Mouse (Mus musculus): ENCODE data around the gene Ece1.

The Ece1 gene

DNA sequence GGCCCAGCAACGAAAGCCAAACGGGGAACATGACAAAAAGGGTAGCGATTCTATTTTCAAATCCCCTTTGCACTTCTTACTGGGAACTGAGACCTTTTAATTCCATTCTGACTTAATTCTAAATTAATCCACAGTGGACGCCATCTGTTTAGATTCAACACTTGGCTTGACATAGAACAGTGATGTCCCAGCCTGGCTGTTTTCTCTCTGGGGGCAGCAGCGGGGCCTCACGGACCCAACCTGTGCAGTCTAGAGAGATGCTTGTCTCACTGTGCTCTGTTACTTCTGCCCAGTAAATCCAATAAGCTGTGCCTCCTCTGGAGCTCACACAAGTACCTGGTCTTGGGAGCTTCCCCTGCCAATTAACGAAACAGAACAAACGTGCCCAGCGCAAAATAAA is 56.5 kb downstream of the Ece1 start:
- peak; percentile 40 to 53 for DNase-seq

DNA sequence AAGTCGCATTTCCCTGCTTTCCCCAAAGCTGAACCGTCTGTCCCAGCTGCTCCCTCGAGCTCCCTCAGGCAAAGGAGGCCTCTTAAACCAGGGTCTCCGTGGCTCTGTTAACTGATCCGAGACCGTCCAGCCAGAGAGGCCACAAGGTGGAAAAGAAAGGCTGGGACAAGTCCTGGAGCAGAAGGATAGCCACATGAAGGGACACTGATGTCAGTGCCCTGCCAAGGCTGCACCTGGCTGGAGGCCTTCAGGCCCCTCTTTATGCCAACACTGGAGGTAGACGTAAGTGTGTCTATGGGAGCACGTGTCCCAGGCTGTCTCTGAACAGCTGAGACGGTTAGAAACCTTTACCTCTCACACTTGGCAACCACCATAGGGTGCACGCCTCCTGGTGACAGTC is 57.1 kb downstream of the Ece1 start:
- DNase-seq = peak; percentile 69 to 73

DNA sequence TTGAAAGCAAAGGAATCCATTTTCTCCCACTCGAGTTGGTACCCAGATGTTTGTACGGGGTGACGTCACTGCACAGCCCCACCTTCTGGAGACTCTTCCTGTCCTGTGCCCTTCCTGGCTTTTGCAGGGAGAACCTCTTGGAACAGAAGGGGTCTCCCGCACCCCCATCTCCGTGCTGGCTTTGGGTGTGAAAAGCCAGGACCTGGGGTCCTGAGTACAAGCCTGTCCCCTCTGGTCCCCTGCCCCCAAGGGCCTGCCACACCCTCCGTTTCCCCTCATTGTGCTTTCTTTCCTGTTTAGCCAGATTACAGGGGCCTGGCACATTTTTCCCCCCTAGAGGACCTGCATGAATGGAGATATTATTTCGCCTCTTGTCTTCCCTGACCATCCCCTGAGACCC is 58.0 kb downstream of the Ece1 start:
- no peak for DNase-seq

DNA sequence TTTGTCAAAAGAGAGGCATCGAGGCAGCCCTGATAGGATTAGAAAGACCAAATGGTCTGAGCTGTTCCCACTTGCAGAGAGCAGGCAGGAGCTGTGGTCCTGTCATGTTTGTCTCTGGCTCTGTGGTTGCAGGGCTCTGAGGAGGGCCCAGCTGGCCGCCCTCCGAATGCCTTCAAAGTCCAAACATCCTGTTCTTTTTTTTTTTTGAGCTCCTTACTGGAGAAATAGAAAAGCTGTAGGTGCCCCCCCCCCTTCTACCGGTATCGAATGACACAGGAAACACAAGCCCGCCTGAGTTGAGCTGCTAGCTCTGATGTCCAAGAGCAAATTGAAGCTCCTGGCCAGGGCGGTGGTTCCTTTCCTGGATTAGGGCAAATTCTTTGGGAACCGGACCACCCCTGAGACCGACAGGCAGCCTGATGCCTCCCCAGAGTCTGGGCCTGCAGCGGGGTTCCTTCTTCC is 58.5 kb downstream of the Ece1 start:
- DNase-seq = no peak

DNA sequence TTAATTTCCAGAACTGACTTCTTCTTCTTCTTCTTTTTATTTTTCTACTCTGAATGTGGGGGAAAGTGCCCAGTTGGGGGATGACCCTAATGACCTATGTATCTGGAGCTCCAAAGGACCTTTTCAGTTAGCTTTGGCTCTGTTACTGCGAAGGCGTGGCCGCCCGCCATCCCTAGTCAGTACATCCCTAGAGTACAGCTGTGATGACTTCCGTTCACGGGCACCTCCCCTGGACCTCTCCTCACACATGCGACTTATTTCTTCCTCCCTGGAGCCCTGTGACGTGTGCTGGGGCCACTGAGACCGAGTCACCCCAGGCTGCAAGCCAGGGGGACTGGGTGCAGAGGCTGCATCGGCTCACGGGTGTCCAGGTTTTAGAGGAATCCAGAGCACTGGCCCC is 59.5 kb downstream of the Ece1 start:
- DNase-seq = no peak

DNA sequence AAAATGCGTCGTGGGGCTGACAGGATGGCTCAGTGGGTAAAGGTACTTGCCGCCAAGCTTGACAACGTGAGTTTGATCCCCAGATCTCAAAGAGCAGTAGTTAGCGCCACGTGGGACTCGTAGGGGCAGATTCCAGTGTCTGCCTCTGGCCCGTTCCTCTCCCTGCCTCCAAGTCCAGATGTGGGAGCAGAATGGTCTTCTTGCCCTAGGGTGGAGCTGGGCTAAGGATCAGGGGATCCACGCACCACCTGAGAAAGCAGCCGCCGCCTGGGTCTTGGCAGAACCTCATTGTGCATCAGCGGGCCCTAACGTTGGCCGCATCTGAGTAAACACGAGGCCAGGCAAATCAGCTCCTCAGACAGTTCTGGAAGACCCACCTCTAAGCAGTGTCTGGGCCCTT is 61.0 kb downstream of the Ece1 start:
- DNase-seq = no peak

DNA sequence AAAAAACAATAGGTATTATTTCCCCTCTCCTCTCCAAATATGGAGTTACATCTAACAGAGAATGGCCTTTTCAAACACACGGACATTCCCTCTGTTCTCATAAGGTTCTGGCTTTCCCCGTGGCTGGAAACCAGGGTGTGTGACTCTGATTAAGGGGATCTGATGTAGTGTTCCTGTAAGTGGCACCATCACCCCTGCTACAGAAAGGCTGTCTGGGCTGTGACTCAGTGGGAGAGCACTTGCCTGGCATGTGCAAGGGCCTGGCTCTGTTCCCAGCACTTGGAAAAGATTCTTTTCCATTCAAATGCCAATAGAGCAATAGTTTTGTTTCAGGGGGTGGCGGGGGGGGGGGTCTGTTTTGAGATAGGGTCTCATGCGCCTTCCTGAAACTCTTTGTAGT is 63.1 kb downstream of the Ece1 start:
- DNase-seq = peak; percentile 53 to 61

DNA sequence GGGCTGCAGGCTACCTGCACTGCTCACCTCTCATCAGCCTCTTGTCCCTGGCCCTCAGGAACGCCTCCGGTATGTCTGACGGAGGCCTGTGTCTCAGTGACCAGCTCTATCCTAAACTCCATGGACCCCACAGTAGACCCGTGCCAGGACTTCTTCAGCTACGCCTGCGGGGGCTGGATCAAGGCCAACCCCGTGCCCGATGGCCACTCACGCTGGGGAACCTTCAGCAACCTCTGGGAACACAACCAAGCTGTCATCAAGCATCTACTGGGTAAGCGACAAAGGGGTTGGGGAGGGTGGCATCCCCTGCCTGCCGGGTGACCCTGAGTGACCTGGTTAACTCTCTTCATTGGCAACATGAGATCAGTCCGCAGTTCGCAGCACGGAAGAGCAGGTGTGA is 64.1 kb downstream of the Ece1 start:
- DNase-seq = peak; percentile 72 to 79

DNA sequence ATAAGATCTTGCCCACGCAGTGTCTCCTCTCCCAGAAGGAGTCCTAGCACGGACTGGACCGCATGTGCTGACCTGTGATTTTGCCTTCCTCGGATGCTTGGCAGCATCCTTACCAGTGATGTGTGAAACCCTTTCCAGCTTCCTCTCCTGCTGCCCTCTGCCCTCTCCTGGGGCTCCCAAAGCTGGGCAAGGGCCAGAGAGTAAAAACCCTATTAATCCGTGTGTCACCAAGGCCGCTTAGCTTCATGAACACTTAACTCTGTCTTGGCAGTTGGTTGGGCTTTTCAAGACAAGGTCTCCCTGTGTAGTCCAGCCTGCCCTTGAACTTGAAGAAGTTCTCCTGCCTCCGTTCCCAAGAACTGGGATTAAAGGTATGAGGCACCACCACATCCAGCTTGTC is 65.1 kb downstream of the Ece1 start:
- DNase-seq = no peak

DNA sequence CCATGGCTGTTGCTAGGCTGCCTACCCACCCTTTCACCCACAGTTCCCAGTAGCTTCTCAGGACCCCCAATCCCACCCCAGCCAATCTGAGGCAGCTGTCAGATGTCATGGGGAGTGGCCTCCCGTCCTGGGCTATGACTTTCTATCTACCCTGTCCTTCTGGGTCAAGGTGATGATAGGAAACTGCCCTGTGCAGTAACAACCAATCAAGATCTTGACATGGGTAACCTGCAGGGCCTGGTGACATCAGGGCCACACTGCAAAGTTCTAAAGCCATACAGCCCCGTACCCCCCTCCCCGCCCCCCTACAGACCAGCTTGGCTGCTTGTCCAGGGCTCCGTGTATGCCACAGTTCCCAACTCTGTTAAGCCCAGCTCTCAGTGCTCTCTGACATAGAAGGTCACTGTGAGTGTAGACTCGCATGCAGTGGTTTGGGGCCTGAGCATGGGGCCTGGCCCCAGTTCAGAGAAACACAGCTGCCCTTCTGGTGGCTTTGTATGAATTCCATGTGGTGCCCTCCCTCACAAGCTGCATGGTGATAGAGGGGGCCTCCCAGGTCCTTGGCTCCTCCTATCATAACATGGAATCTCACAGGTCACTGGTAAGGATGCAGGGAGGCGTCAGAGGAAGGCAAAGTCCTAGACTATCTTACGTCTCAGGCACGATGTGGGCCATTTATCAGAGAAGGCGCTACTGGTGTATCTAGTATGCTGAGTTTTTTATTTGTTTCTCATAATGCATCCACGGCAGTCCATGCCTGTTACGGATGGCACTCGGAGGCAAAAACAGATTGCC is 65.9 kb downstream of the Ece1 start:
- no peak for DNase-seq

DNA sequence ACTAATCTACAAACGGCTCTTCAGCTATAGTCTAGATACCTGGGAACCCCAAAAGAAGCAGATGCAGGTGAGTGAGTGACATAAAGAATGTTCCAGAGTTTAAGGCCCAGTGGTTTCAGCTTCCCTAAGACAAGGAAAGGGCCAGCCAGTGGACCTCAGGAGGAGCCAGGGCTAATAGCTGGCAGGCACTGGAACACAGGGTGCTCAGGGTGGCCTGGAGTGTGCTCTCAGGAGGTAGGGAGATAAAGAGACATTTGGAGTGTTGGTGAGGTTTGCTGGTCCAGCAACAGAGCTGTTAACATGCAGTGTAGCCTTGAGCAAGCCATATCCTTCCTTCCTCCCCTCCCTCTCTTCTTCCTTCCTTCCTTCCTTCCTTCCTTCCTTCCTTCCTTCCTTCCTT is 66.8 kb downstream of the Ece1 start:
- no peak for DNase-seq

DNA sequence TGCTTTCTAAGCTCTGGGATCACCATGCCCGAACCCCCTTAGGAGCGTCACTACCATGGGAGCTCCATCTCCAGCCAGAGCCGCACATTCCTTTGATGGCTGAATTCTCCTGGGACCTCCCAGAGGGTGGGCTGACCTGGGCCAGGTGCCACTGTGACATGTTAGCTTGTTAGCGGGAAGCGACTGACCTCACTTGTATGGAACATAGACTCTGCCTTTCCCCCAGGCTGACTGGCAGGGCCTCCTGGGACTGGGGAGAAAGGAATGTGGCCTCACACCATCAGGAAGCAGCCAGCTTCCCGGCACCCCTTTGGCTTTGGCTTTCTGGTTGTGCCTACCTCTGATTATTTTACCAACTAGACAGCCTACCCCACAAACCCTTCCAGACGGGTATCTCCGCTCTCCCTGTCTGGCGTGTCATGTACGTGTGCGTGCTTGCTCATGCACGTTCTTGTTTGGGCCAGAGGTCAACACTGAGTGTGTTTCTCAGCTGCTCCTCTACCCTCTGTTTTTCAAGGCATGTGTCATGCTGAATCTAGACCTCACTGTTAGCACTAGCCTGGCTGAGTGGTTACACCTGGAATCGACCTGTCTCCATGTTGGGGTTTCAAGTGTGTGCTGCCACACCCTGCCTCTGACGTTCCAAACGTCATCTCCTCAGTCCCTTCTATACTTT is 67.4 kb downstream of the Ece1 start:
- no peak for DNase-seq

DNA sequence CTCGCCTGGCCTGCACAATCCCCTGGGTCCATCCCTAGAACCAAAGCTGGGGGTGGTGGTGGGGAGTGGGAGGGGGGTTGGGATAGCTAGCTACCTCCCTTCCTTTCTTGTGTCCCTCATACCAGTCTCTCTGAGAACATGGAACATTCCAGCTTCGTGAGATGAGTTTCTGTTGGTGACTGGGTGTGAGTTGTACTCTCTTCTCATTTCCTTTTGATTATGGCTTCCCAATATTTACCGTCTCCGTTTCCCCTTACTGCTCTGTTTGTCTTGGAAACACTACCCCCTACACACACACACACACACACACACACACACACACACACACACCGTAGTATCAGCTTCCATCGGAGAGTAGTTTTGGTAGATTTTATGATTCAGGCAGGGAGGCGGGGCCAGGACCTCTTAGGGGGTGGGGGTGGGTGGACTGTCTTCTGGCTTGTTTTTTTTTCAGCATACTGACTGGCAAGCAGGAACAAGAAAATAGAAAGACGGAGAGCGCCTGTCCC is 68.5 kb downstream of the Ece1 start:
- no peak for DNase-seq

DNA sequence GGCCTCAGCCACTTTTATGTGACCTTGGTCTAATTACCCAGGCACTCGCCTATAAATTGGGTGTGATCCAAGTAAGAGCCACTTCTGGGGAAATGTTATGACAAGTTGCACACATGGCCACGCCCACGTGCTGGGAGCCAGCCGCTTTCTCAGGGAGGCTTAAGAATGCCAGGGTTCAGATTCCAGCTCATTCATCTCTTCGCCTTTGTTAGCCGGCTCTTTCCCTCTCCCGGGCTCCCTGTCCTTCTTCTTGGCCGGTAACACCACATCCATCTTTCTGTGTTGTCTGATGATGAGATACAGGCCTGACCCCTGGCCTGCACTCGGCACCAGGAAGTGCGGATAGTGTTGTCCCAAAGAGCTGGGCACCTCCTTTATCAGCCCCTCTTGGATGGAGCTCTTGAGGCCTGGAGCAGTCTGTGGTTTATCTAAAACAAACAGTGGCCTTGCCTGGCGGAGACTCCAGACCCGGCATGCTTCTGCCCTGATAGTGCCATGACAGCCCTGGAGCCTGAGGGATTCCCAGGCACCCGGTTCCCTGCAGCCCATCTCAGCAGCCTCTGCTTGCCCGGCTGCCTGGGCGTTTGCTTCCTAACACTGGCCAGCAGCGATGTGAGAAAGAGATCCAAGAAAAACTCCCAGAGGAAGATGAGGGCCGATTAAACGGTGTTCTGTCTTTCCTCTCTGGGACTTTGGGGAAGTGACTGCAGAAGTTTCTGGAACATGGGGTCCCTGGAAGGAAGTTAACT is 69.1 kb downstream of the Ece1 start:
- DNase-seq = peak; percentile 49 to 60

DNA sequence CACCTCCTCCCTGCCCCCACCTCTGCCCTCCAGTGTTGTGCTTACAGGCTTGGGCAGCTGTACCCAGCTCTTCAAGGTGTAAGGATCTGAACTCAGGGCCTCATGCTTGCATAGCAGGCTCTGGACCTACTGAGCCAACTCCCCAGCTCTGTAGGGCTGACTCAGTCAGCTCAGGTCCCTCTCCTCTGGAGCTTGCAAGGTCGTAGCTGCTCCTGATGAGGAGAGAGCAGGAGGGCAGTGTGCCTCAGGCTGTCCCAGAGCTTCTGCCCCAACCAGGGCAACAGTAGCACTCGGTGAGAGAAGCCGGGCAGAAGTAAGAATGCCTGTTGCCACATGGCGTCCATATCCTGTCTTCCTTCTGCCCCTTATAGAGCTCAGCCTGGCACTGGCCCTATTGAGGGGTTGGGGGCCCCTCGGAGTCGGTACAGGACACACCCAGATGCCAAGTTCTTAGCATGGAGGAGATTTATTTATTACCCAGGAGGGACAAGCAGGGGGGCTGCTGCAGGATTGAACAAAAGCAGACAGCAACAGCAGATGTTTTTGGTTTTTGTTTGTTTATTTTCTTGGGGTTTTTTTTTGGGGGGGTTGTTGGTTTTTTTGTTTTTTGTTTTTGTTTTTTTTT is 70.6 kb downstream of the Ece1 start:
- DNase-seq = no peak

DNA sequence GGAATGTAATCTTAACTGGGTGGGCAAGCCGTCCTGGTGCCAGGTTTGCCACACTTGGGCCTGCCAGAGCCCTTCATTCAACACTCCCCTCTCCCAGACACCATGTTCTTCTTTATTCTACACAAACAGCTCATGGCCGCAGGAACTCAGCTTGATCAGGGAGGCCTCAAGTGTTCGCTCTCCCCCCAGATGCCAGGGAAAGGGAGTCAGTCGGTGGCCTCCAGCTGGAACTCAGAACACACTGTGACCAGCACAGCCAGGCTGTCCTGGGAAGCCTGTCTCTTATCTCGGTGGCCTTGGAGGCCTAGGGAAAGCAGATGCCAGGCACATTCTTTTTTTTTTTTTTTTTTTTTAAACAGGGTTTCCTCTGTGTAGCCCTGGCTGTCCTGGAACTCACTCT is 71.3 kb downstream of the Ece1 start:
- DNase-seq = no peak

DNA sequence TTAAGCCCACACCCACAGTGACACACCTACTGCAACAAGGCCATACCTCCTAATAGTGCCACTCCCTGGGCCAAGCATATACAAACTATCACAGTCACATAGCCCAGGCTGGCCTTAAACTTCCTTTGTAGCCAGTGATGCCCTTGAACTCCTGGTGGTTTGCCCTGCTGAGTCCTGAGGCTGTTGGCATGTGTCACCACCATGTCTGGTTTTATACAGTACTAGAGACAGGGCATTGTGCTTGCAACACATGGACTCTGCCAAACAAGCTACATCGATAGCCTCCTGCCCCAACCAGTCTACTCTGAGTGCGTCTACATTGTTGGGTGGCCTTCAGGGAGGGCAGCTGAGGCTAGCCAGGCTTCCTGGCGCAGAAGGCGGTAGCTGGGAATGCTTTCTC is 74.1 kb downstream of the Ece1 start:
- DNase-seq = no peak

DNA sequence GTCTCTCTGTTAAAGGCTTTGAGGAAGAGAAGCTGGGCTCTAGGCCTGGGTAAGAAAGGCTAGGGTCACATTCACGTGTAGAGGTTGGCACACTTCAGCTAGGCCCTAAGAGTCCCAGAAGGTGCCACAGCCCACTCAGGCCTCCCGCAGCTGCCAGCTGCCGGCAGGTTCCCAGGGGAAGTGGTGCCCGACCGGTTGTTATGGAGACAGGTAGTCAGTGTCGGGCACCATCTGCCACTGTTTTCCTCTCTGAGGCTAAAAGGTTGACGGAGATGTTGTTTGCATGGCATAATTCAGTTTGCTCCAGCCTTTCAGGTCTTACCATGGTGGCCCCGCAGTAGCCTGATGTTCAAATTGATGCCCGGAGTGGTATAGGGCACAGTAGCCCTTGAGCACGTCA is 78.0 kb downstream of the Ece1 start:
- peak; percentile 86 to 90 for DNase-seq

DNA sequence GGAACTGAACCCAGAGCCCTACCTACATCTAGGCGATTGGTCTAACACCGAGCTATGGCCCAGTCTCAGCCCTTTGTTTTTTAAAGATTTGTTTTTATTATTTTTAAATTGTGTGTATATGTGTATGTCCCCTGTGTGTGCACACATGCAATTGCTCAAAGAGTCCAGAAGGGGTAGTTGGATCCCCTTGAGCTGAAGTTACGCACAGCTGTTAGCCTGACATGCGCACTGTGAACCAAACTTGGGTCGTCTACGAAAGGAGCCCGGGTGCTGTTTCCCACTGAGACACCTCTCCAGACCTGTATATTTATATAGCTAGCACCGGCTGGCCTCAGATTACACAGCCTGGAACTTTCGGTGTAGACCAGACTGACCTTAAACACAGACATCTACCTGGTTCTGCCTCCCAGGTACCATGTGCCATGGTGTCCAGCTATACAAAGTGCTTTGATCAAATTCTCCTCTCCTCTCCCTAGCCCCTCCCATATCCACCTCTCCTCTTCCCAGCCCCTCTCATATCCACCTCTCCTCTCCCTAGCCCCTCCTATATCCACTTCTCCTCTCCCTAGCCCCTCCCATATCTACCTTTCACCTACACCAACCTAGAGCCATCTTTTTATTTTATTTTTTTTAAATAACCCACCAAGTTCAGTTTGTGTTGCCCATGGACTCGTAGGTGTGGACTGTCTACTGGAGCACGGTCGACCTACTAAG is 79.3 kb downstream of the Ece1 start:
- DNase-seq = no peak

DNA sequence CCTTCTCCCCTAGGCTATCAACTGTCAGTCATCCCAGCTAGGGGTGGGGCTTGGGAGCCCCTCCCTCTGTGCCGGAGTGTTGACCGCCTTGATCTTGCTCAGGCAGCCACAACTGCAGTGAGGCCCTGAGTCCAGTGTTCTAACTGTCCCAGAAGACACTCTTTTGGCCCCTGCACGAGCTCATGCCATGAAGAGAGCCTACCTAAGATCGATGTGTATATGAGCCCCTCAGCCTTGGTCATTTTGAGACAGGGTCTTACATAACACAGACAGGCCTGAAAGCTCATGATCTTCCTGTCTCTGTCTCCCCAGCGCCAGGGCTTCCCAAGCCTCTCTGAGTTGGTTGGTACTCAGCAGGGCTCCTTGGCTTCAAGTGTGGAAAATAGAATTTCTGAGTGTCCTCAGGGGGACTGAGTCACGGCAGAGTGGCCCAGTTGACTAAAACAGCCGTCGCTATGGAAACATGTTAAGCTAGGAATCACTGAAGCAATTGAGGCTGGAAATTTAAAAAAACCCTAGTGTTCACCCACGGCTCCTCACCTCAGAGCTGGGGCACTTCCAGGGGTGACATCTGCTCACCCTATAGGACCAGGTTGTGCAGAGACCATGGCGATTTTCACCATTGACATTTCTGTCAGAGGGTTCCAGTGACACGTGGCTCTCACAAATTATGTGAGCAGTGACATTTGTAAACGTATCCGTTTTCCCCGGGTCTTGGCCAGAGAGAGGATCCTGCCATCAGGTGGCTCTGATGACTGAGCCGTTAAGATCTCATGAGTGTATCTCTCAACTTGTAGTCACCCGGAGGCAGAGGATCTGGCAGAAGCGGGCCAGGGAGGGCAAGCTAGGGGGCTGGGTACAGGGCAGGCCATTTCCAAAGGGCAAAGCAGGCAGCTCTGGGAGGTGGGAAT is 80.1 kb downstream of the Ece1 start:
- peak; percentile 70 to 73 for DNase-seq

DNA sequence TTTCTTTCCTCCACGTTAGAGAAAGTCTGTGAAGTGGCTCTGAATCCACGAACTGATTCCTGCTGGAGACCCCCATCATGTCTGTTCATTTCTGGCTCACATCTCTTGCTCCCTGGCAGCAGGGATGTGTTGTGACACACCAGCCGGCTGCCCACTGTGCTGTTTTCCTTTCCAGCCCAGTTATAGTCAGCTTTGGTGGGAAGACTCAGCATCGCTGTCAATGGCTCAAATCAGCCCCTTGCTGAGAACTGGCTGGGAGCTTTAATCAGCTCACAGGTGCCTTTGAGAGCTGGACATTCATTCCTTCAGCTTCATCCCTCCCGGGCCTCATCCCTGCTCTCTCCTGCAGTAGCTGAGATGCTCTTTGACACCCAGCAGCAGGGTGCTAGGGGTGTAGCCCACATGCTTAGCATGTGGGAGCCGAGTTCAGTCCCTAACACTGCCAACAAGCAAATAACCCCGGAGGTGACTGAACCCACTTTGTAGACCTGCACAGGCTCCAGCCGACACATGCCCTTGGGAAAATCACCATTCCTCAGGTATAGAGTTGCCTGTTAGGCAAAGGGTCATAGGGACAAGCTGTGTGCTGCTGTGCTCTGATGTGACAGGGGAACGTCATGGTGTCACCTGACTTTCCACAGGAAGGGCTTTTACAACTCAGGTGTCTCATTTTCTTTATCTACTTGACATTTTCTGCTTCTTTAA is 80.9 kb downstream of the Ece1 start:
- DNase-seq = peak; percentile 68 to 82

All from cerebellum, postnatal 10 days (tissue).